Mouse (Mus musculus): ENCODE measurements at regions not wholly inside any gene's neighbourhood (a gene's known extent, or its start where the extent isn't known, plus 50 kb on each side); places are given as distances from the start of the nearest gene placed in this dataset.

DNA sequence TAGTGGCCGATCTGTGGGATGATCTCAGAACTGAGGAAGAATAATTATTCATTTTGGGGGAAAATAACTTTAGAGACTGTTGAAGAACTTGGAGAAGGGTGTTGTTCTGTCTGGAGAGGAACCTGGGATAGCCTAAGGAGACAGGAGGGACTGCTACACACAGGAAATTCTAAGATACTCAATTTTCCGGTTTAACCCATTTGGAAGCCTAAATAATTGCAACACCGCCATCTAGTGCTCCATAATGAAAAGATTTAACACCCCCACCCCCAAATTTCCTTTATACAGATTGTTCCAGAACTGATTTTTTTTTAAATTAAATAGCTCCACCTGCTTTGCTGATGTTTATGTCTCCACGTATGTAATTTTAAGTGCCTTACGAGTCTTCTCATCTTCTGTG lies 157.2 kb upstream of the Adgra3 start:
- peak; percentile 72 for TF ChIP-seq CTCF (IDR thresholded peaks at IDR 0.05)
- no peak for TF ChIP-seq POLR2A (IDR thresholded peaks at IDR 0.05; ENCODE audit: insufficient read depth, low read depth, low read length)
- no peak for TF ChIP-seq EP300 (IDR thresholded peaks at IDR 0.05; ENCODE audit: insufficient read depth, low read depth, low read length)
